Mouse (Mus musculus) stomach, embryonic 16.5 days (tissue): ENCODE data around the gene Osbpl3. TPM values are rescaled to one million over a fixed set of nuclear protein-coding genes. Genes with fewer than 3 reads are reported as not detected.

Experiments
- ATAC-seq: fragments of 200-750 bp; cut with Nextera tagmentation; 2 replicates; pipeline ENCODE4 v1.8.0; 2017; ENCODE audit warnings: moderate number of reproducible peaks, moderate TSS enrichment; ENCODE audit not compliant: insufficient read depth, low FRiP score
- H3K27ac ChIP-seq: fragments of 300-500 bp; sonication (generic); 2 replicates; pipeline ENCODE4 v1.5.1; 2014; ENCODE audit warnings: low read length
- H3K27me3 ChIP-seq: fragments of 300-500 bp; sonication (generic); 2 replicates; pipeline ENCODE4 v1.6.1; 2014; ENCODE audit warnings: low read length, control low read depth, mixed read lengths; ENCODE audit not compliant: control insufficient read depth, insufficient read depth
- H3K36me3 ChIP-seq: fragments of 300-500 bp; sonication (generic); 2 replicates; pipeline ENCODE4 v1.6.1; 2014; ENCODE audit warnings: low read length; ENCODE audit not compliant: control insufficient read depth, insufficient read depth
- H3K4me1 ChIP-seq: fragments of 300-500 bp; sonication (generic); 2 replicates; pipeline ENCODE4 v1.6.1; 2014; ENCODE audit warnings: low read length, control low read depth, mixed read lengths; ENCODE audit not compliant: control insufficient read depth, insufficient read depth
- H3K4me2 ChIP-seq: fragments of 300-500 bp; sonication (generic); 2 replicates; pipeline ENCODE4 v1.6.1; 2014; ENCODE audit warnings: low read depth, low read length, mixed read lengths
- H3K4me3 ChIP-seq: fragments of 300-500 bp; sonication (generic); replicated peaks from 2 replicates; pipeline ENCODE4 v1.5.1; 2014; ENCODE audit warnings: mild to moderate bottlenecking, low read length
- H3K9ac ChIP-seq: fragments of 300-500 bp; sonication (generic); 2 replicates; pipeline ENCODE4 v1.6.1; 2014; ENCODE audit warnings: low read length
- H3K9me3 ChIP-seq: fragments of 300-500 bp; sonication (generic); replicated peaks from 2 replicates; pipeline ENCODE4 v1.6.1; 2016; ENCODE audit warnings: low read length, control low read depth; ENCODE audit not compliant: control insufficient read depth
- WGBS: fragments of 180-500 bp; shearing (Covaris S2); extraction: QIAGEN DNeasy Blood & Tissue Kit; methylation state at CpG from one replicate; pipeline ENCODE4 v1.1.7; 2014; 5-methylcytosine and 5-hydroxymethylcytosine counted together
- polyA plus RNA-seq: library from polyadenylated mRNA; unstranded; fragments of >200 nt; fragmentation: Nextera tagmentation; extraction: Ambion mirVana; gene quantifications from 2 replicates; pipeline ENCODE4 v1.2.1, GENCODE M21; 2015

The Osbpl3 gene
- polyA plus RNA-seq, 1 experiment from 2014 or later, result 15.5 TPM

GRCm38 (mm10) chr6:50291650-50292049 lies 164.4 kb downstream of the Osbpl3 start:
- no peaks in the 10 kb centered on the region for H3K27me3 ChIP-seq
- H3K4me3 ChIP-seq, result no peak overlapping the region
- H3K4me1 ChIP-seq, result no peaks in the 10 kb centered on the region
- whole genome bisulfite sequencing, result 78% methylated on average over 4 of the region's 4 CpGs
- no peak overlapping the region for H3K27ac ChIP-seq
- no peak overlapping the region for H3K9ac ChIP-seq
- H3K36me3 ChIP-seq, result no peaks in the 10 kb centered on the region
- no peak for ATAC-seq
- H3K4me2 ChIP-seq, result no peak overlapping the region
- no peaks in the 10 kb centered on the region for H3K9me3 ChIP-seq

GRCm38 (mm10) chr6:50286881-50287280 lies 169.1 kb downstream of the Osbpl3 start:
- no peak overlapping the region for H3K9ac ChIP-seq
- 89% methylated on average over 3 of the region's 3 CpGs for WGBS
- H3K27ac ChIP-seq, result no peak overlapping the region
- no peaks in the 10 kb centered on the region for H3K4me1 ChIP-seq
- no peaks in the 10 kb centered on the region for H3K27me3 ChIP-seq
- no peak for ATAC-seq
- no peaks in the 10 kb centered on the region for H3K36me3 ChIP-seq
- no peaks in the 10 kb centered on the region for H3K9me3 ChIP-seq
- H3K4me3 ChIP-seq, result no peak overlapping the region
- no peak overlapping the region for H3K4me2 ChIP-seq

GRCm38 (mm10) chr6:50279642-50280041 lies 176.4 kb downstream of the Osbpl3 start:
- Histone ChIP-seq H3K4me3 (no peak overlapping the region), H3K9ac (no peak overlapping the region), H3K36me3 (no peaks in the 10 kb centered on the region), H3K4me2 (no peak overlapping the region), H3K27ac (no peak overlapping the region), H3K27me3 (no peaks in the 10 kb centered on the region), H3K4me1 (no peaks in the 10 kb centered on the region), H3K9me3 (no peaks in the 10 kb centered on the region)
- 77% methylated on average over 7 of the region's 7 CpGs for WGBS
- no peak for ATAC-seq

- Histone ChIP-seq H3K27ac (no peak overlapping the region), H3K4me3 (no peak overlapping the region), H3K9ac (no peak overlapping the region), H3K4me1 (no peaks in the 10 kb centered on the region), H3K27me3 (no peaks in the 10 kb centered on the region), H3K4me2 (no peak overlapping the region), H3K36me3 (no peaks in the 10 kb centered on the region), H3K9me3 (no peaks in the 10 kb centered on the region)
- WGBS, result 81% methylated on average over 4 of the region's 4 CpGs
- ATAC-seq, result no peak
These were observed 182.1 kb downstream of the Osbpl3 start for GRCm38 (mm10) chr6:50273947-50274346.

- H3K4me3 ChIP-seq, result no peak overlapping the region
- no peak overlapping the region for H3K9ac ChIP-seq
- no peaks in the 10 kb centered on the region for H3K4me1 ChIP-seq
- H3K36me3 ChIP-seq, result no peaks in the 10 kb centered on the region
- WGBS, result 71% methylated on average over 1 of the region's 1 CpGs
- no peak for ATAC-seq
- no peak overlapping the region for H3K4me2 ChIP-seq
- no peak overlapping the region for H3K27ac ChIP-seq
- no peaks in the 10 kb centered on the region for H3K9me3 ChIP-seq
- no peaks in the 10 kb centered on the region for H3K27me3 ChIP-seq
These were observed 182.6 kb downstream of the Osbpl3 start for GRCm38 (mm10) chr6:50273416-50273815.

GRCm38 (mm10) chr6:50263670-50264069 lies 192.3 kb downstream of the Osbpl3 start, which contains the start of gene Gsdme:
Gene Gsdme, minus strand, starts transcription at chr6:50263862.
- no peak for ATAC-seq
- Histone ChIP-seq H3K4me1 (0 out of 2 replicates have a peak, but pooled peaks cover 3% of the 10 kb centered on the region), H3K9me3 (no peaks in the 10 kb centered on the region), H3K27me3 (no peaks in the 10 kb centered on the region), H3K9ac (no peak within 1 kb of the TSS), H3K27ac (no peak within 1 kb of the TSS), H3K4me2 (no peak within 1 kb of the TSS), H3K4me3 (no peak within 1 kb of the TSS), H3K36me3 (no peaks in the 10 kb centered on the region)
- WGBS, result 68% methylated on average over 6 of the region's 6 CpGs

GRCm38 (mm10) chr6:50262310-50262709 lies 193.7 kb downstream of the Osbpl3 start:
- H3K4me2 ChIP-seq, result peak overlapping the region; percentile 81
- H3K9me3 ChIP-seq, result no peaks in the 10 kb centered on the region
- peak overlapping the region; percentile 53 for H3K4me3 ChIP-seq
- H3K27me3 ChIP-seq, result no peaks in the 10 kb centered on the region
- H3K27ac ChIP-seq, result no peak overlapping the region
- H3K4me1 ChIP-seq, result 0 out of 2 replicates have a peak, but pooled peaks cover 3% of the 10 kb centered on the region
- H3K9ac ChIP-seq, result peak overlapping the region; percentile 71
- no peaks in the 10 kb centered on the region for H3K36me3 ChIP-seq
- no peak for ATAC-seq
- 33% methylated on average over 7 of the region's 7 CpGs for WGBS

- ATAC-seq, result no peak
- WGBS, result 0% methylated on average over 6 of the region's 6 CpGs
These were observed 194.1 kb downstream of the Osbpl3 start for GRCm38 (mm10) chr6:50261922-50262261.

GRCm38 (mm10) chr6:50261201-50261921 lies 194.6 kb downstream of the Osbpl3 start:
- Histone ChIP-seq H3K4me2 (peak overlapping the region; percentile 81), H3K4me3 (peak overlapping the region; percentile 53), H3K9ac (peak overlapping the region; percentile 71), H3K27ac (no peak overlapping the region), H3K9me3 (no peaks in the 10 kb centered on the region), H3K27me3 (no peaks in the 10 kb centered on the region), H3K4me1 (0 out of 2 replicates have a peak, but pooled peaks cover 3% of the 10 kb centered on the region), H3K36me3 (no peaks in the 10 kb centered on the region)
- WGBS, result 2% methylated on average over 32 of the region's 35 CpGs
- peak; percentile 90 for ATAC-seq

More at GRCm38 (mm10) chr6:50261922-50262261, 194.1 kb downstream of the Osbpl3 start:
- H3K4me2 ChIP-seq, result peak overlapping the region; percentile 81
- no peak overlapping the region for H3K27ac ChIP-seq
- H3K4me1 ChIP-seq, result 0 out of 2 replicates have a peak, but pooled peaks cover 3% of the 10 kb centered on the region
- H3K9me3 ChIP-seq, result no peaks in the 10 kb centered on the region
- H3K27me3 ChIP-seq, result no peaks in the 10 kb centered on the region
- H3K4me3 ChIP-seq, result peak overlapping the region; percentile 53
- peak overlapping the region; percentile 71 for H3K9ac ChIP-seq
- H3K36me3 ChIP-seq, result no peaks in the 10 kb centered on the region
